Mouse (Mus musculus) spleen, adult 2 months (tissue): ENCODE data around the gene Cntrl.

Experiments used
- CTCF ChIP-seq: fragments of 200-500 bp; IDR thresholded peaks from 2 replicates; pipeline ENCODE4 v1.5.1; 2011; ENCODE audit warnings: mild to moderate bottlenecking, inconsistent platforms; ENCODE audit not compliant: insufficient read depth, insufficient read length, insufficient replicate concordance; ENCODE audit errors: extremely low read depth
- POLR2A ChIP-seq: fragments of 200-500 bp; IDR thresholded peaks from 2 replicates; pipeline ENCODE4 v1.6.1; 2011; ENCODE audit warnings: low read depth, low read length, inconsistent platforms

DNA sequence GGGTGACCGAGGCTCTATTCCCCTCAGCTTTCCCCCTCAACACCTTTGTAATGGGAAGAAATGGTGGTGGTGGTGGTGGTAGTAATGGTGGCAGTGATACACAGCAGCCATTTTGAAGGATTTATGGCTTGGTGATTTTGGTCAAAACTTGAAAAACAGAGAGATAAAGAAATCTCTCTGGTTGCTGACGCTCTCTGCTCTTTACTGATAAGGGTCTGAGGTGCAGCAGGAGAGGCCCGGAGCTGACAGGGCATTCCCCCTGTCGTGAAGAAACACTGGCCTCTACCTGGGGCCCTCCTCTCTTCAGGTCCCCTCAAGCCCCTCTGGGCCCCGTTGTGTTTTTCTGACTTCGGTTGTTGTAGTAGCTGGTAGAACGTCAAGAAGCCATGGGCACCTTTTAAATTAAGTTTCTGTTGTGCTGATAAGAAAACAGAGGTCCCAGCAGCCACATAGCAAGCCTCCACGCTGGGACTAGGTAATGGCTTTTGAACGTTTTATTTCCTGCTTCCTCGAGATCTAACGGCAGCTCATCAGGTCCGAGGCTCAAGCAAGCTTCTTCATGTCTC lies 104.1 kb downstream of the Cntrl start:
- TF ChIP-seq CTCF (no peak), POLR2A (no peak)
